Mouse (Mus musculus): ENCODE measurements at regions not wholly inside any gene's neighbourhood (a gene's known extent, or its start where the extent isn't known, plus 50 kb on each side); places are given as distances from the start of the nearest gene placed in this dataset.

DNA sequence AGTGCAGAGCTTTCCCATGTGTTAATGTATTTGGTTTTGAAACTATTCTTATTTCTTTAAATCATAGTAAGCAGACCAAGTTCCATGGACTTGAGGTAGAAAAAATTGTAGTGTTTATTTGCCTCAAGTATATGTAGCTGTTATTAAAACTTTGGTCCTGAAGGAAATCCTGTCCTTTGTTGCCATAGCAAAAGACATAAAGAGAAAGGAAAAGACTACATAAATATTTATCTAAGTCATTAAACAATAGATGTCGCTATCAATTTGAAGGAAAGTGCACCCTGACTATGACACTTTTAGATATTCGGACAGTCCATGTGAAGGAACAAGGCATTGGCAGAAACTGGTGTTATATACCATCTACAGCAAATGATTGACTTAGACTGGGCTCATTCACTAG lies 737.7 kb upstream of the Adgrl4 start:
- Histone ChIP-seq H3K9ac (no peak overlapping the region), H3K9me3 (no peaks in the 10 kb centered on the region), H3K27me3 (no peaks in the 10 kb centered on the region), H3K4me2 (no peak overlapping the region), H3K36me3 (no peaks in the 10 kb centered on the region), H3K4me1 (replicated peaks) (no peaks in the 10 kb centered on the region), H3K27ac (replicated peaks) (no peak overlapping the region), H3K4me3 (no peak overlapping the region)
- WGBS, result 86% methylated on average over 2 of the region's 2 CpGs
- ATAC-seq (ENCODE audit: low FRiP score, low read depth), result no peak

Measured in hindbrain, embryonic 15.5 days (tissue).